12 mouse cellular contexts compared by ENCODE assay signal in the genomic region with DNA sequence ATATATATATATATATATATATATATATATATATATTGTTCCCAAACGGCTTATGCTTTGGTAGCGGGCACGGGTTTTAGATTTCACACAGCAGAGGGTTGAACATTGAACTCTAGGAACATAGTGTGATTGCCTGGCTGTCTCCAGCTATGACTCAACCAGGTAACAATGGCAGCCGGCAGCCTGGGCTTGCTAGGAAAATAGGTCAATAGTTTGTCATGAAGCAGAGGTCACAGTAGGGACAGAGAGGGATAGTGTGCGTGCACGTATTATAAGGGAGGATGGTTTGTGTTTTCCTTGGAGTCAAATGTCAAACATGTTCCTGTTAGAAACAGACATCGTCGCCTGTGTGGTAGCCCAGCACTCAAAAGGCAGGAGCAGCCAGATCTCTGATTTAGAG.
DNase-seq lines count a peak whose midpoint lies in the region; ATAC-seq and TF ChIP-seq lines count a peak whose summit lies in the region.
"Had no signal": no experiment of that assay in that cellular context is flagged by ENCODE, and none has a peak within 500 bp of the region (broad histone marks: within the 10 kb centered on the region; RNA-seq: fewer than 3 reads in every experiment).

No protein-coding gene starts in this region.

- TF ChIP-seq POLR2A in embryonic fibroblast, embryonic 13.5 days (IDR thresholded peaks at IDR 0.05; ENCODE audit: low read depth, low read length) = no peak

- H3K9me3 ChIP-seq in kidney, embryonic 16.5 days (ENCODE audit: low read length) = no peaks in the 10 kb centered on the region
- H3K9me3 ChIP-seq in kidney, embryonic 14.5 days (ENCODE audit: control insufficient read depth, low read length) = no peaks in the 10 kb centered on the region
- no peaks in the 10 kb centered on the region for H3K9me3 ChIP-seq in hindbrain, embryonic 14.5 days (ENCODE audit: control insufficient read depth, low read length)

- peaks cover 4% of the 10 kb centered on the region; the same call in 1 of the 2 replicates for H3K36me3 ChIP-seq in kidney, embryonic 16.5 days (ENCODE audit: insufficient read depth, low read length)
- no peaks in the 10 kb centered on the region for H3K36me3 ChIP-seq in kidney, embryonic 14.5 days (ENCODE audit: control insufficient read depth, insufficient read depth, low read length)
- H3K36me3 ChIP-seq in hindbrain, embryonic 14.5 days (replicated peaks; ENCODE audit: control insufficient read depth, insufficient read depth) = no peaks in the 10 kb centered on the region

- H3K9ac ChIP-seq in kidney, embryonic 16.5 days (replicated peaks; ENCODE audit: low read length) = no peak overlapping the region
- no peak overlapping the region for H3K9ac ChIP-seq in kidney, embryonic 14.5 days (ENCODE audit: low read depth, low read length)
- no peak overlapping the region for H3K9ac ChIP-seq in hindbrain, embryonic 14.5 days
- H3K9ac ChIP-seq: liver, embryonic 14.5 days had no signal

- DNase-seq in adrenal gland, adult 2 months = peak; percentile 51
- no peak for DNase-seq in adrenal gland, postnatal 25 days
- DNase-seq in retina, postnatal 1 day = peak; percentile 24
- DNase-seq in hindbrain, embryonic 14.5 days (ENCODE audit: low spot score) = no peak
- no peak for DNase-seq in cerebellum, adult 9-10 months
- DNase-seq: cerebellum, postnatal 10 days had no signal

- H3K4me3 ChIP-seq in kidney, embryonic 16.5 days (ENCODE audit: low read length) = no peak overlapping the region
- no peak overlapping the region for H3K4me3 ChIP-seq in kidney, embryonic 14.5 days (ENCODE audit: low read length)
- no peak overlapping the region for H3K4me3 ChIP-seq in embryonic fibroblast, embryonic 13.5 days (ENCODE audit: insufficient read depth, low read length)
- no peak overlapping the region for H3K4me3 ChIP-seq in hindbrain, embryonic 14.5 days (replicated peaks; ENCODE audit: low read length)

- peak overlapping the region; percentile 56 for H3K27ac ChIP-seq in kidney, embryonic 16.5 days (ENCODE audit: low read length)
- H3K27ac ChIP-seq in kidney, embryonic 14.5 days (ENCODE audit: low read depth, low read length) = no peak overlapping the region
- H3K27ac ChIP-seq in embryonic fibroblast, embryonic 13.5 days (ENCODE audit: insufficient read depth, low read length) = peak overlapping the region; percentile 67; the same call in 1 of the 2 replicates
- H3K27ac ChIP-seq in hindbrain, embryonic 14.5 days = no peak overlapping the region
- H3K27ac ChIP-seq: hindbrain, postnatal 0 days; liver, embryonic 14.5 days had no signal

- TF ChIP-seq CTCF in embryonic fibroblast, embryonic 13.5 days (IDR thresholded peaks at IDR 0.05; ENCODE audit: borderline replicate concordance, insufficient read depth, low read length) = no peak

- no peak for ATAC-seq in kidney, embryonic 16.5 days (ENCODE audit: low FRiP score, low TSS enrichment)
- no peak; the same call in 1 of the 2 replicates for ATAC-seq in kidney, embryonic 14.5 days (ENCODE audit: low FRiP score, low TSS enrichment)
- ATAC-seq in hindbrain, embryonic 14.5 days (ENCODE audit: low FRiP score) = no peak
- ATAC-seq: hindbrain, postnatal 0 days had no signal

- no peaks in the 10 kb centered on the region for H3K27me3 ChIP-seq in kidney, embryonic 16.5 days (ENCODE audit: insufficient read depth, low read length)
- no peaks in the 10 kb centered on the region for H3K27me3 ChIP-seq in kidney, embryonic 14.5 days (ENCODE audit: control insufficient read depth, insufficient read depth, low read length)
- no peaks in the 10 kb centered on the region for H3K27me3 ChIP-seq in hindbrain, embryonic 14.5 days (ENCODE audit: control insufficient read depth, insufficient read depth, low read length)

- 13% methylated on average over 8 of the region's 8 CpGs for WGBS in kidney, embryonic 16.5 days
- WGBS in kidney, embryonic 14.5 days = 14% methylated on average over 8 of the region's 8 CpGs
- 57% methylated on average over 8 of the region's 8 CpGs for WGBS in hindbrain, embryonic 14.5 days

- peaks cover 35% of the 10 kb centered on the region for H3K4me1 ChIP-seq in kidney, embryonic 16.5 days (ENCODE audit: insufficient read depth, low read length)
- H3K4me1 ChIP-seq in kidney, embryonic 14.5 days (ENCODE audit: control insufficient read depth, insufficient read depth, low read length) = peaks cover 19% of the 10 kb centered on the region
- H3K4me1 ChIP-seq in embryonic fibroblast, embryonic 13.5 days (ENCODE audit: control insufficient read depth, insufficient read depth, low read length) = peaks cover 3% of the 10 kb centered on the region
- H3K4me1 ChIP-seq in hindbrain, embryonic 14.5 days (replicated peaks; ENCODE audit: control insufficient read depth, insufficient read depth, low read length) = peaks cover 16% of the 10 kb centered on the region

- no peak overlapping the region for H3K4me2 ChIP-seq in kidney, embryonic 16.5 days (replicated peaks; ENCODE audit: low read depth, low read length)
- no peak overlapping the region for H3K4me2 ChIP-seq in kidney, embryonic 14.5 days (replicated peaks; ENCODE audit: low read depth, low read length)
- H3K4me2 ChIP-seq in hindbrain, embryonic 14.5 days (replicated peaks) = no peak overlapping the region
- H3K4me2 ChIP-seq: midbrain, embryonic 11.5 days had no signal

Comparison
In these comparisons a context has a peak if more than half of its experiments do, and no peak if none do; other contexts are left out.
1. DNase-seq: peak in adrenal gland, adult 2 months (single experiment) and retina, postnatal 1 day (single experiment); none in adrenal gland, postnatal 25 days (single experiment), hindbrain, embryonic 14.5 days (single experiment) and cerebellum, adult 9-10 months (single experiment).
2. H3K27ac ChIP-seq: peak in kidney, embryonic 16.5 days (single experiment) and embryonic fibroblast, embryonic 13.5 days (single experiment); none in kidney, embryonic 14.5 days (single experiment) and hindbrain, embryonic 14.5 days (single experiment).